Mouse (Mus musculus) embryonic fibroblast, embryonic 13.5 days (primary cell): ENCODE measurements around the gene Akr1cl. TPM values are rescaled to one million over a fixed set of nuclear protein-coding genes. Genes with fewer than 3 reads are reported as not detected.
"Not testable (repeated sequence)": the region's sequence is repeated elsewhere in the genome, so short reads cannot be mapped to it uniquely, and the experiment has no call there.

Experiments
- H3K27ac ChIP-seq: 2 replicates; pipeline ENCODE4 v1.5.1; 2012; ENCODE audit warnings: low read length, control low read depth, inconsistent platforms; ENCODE audit not compliant: insufficient read depth
- H3K4me1 ChIP-seq: 2 replicates; pipeline ENCODE4 v1.6.1; 2011; ENCODE audit warnings: low read length; ENCODE audit not compliant: control insufficient read depth, insufficient read depth
- H3K4me3 ChIP-seq: 2 replicates; pipeline ENCODE4 v1.5.1; 2011; ENCODE audit warnings: mild to moderate bottlenecking, control low read depth, low read length; ENCODE audit not compliant: insufficient read depth
- CTCF ChIP-seq: IDR thresholded peaks from 2 replicates; pipeline ENCODE4 v1.5.1; 2011; ENCODE audit warnings: mild to moderate bottlenecking, control low read depth, low read length, moderate library complexity, borderline replicate concordance; ENCODE audit not compliant: insufficient read depth
- POLR2A ChIP-seq: IDR thresholded peaks from 2 replicates; pipeline ENCODE4 v1.6.1; 2011; ENCODE audit warnings: low read depth, mild to moderate bottlenecking, control low read depth, low read length, moderate library complexity
- polyA plus RNA-seq: library from polyadenylated mRNA; stranded (reverse); fragments of >200 nt; gene quantifications from 2 replicates; pipeline ENCODE4 v1.2.4, GENCODE M21; 2011; ENCODE audit warnings: low read depth; ENCODE audit not compliant: missing spikeins, insufficient read length

Akr1cl gene
- not detected in 2 replicates for polyA plus RNA-seq

GRCm38 (mm10) chr1:65032641-65033040, at the start of gene Akr1cl:
TSS of gene Akr1cl (minus strand) at chr1:65032759.
- H3K4me1 ChIP-seq = no peaks in the 10 kb centered on the region
- no peak within 1 kb of the TSS for H3K27ac ChIP-seq
- no peak for TF ChIP-seq POLR2A
- no peak for TF ChIP-seq CTCF
- no peak within 1 kb of the TSS for H3K4me3 ChIP-seq

GRCm38 (mm10) chr1:65082188-65082587, 49.6 kb upstream of the Akr1cl start, which contains the start of gene Crygb:
TSS of gene Crygb (minus strand) at chr1:65082288.
- Histone ChIP-seq H3K27ac (no peak within 1 kb of the TSS), H3K4me3 (no peak within 1 kb of the TSS), H3K4me1 (no peaks in the 10 kb centered on the region)
- TF ChIP-seq CTCF = no peak

- no peak for TF ChIP-seq POLR2A
- no peak for TF ChIP-seq CTCF
- no peak overlapping the region for H3K4me3 ChIP-seq
- no peak overlapping the region for H3K27ac ChIP-seq
- no peaks in the 10 kb centered on the region for H3K4me1 ChIP-seq
These were observed 43.0 kb upstream of the Akr1cl start for GRCm38 (mm10) chr1:65075607-65076006.

GRCm38 (mm10) chr1:65073589-65073988, 41.0 kb upstream of the Akr1cl start, which contains the start of gene Crygc:
TSS of gene Crygc (minus strand) at chr1:65073689.
- TF ChIP-seq CTCF (no peak), POLR2A (no peak)
- no peak within 1 kb of the TSS for H3K27ac ChIP-seq
- H3K4me1 ChIP-seq = no peaks in the 10 kb centered on the region
- no peak within 1 kb of the TSS for H3K4me3 ChIP-seq

- Histone ChIP-seq H3K4me3 (no peak overlapping the region), H3K27ac (no peak overlapping the region), H3K4me1 (no peaks in the 10 kb centered on the region)
- TF ChIP-seq POLR2A = no peak
These were observed 35.3 kb upstream of the Akr1cl start for GRCm38 (mm10) chr1:65067842-65068241.

- TF ChIP-seq CTCF (no peak), POLR2A (no peak)
- Histone ChIP-seq H3K27ac (no peak overlapping the region), H3K4me1 (no peaks in the 10 kb centered on the region), H3K4me3 (no peak overlapping the region)
These were observed 31.6 kb upstream of the Akr1cl start for GRCm38 (mm10) chr1:65064201-65064600.

GRCm38 (mm10) chr1:65063352-65063751, 30.8 kb upstream of the Akr1cl start, which contains the start of gene Crygd:
TSS of gene Crygd (minus strand) at chr1:65063452.
- Histone ChIP-seq H3K27ac (no peak within 1 kb of the TSS), H3K4me3 (no peak within 1 kb of the TSS), H3K4me1 (no peaks in the 10 kb centered on the region)
- TF ChIP-seq POLR2A (no peak), CTCF (no peak)

GRCm38 (mm10) chr1:65052140-65052539, 19.6 kb upstream of the Akr1cl start:
- TF ChIP-seq POLR2A (no peak), CTCF (no peak)
- Histone ChIP-seq H3K4me1 (no peaks in the 10 kb centered on the region), H3K4me3 (no peak overlapping the region), H3K27ac (no peak overlapping the region)

GRCm38 (mm10) chr1:65051696-65052095, 19.1 kb upstream of the Akr1cl start:
- Histone ChIP-seq H3K4me1 (no peaks in the 10 kb centered on the region), H3K4me3 (no peak overlapping the region), H3K27ac (no peak overlapping the region)
- TF ChIP-seq POLR2A (no peak), CTCF (no peak)

- not testable (repeated sequence) for H3K4me1 ChIP-seq, H3K27ac ChIP-seq, H3K4me3 ChIP-seq
These were observed 18.4 kb upstream of the Akr1cl start, which contains the start of gene Cryge for GRCm38 (mm10) chr1:65050952-65051351. TSS of gene Cryge (minus strand) at chr1:65051149.

- Histone ChIP-seq H3K27ac (no peak overlapping the region), H3K4me1 (no peaks in the 10 kb centered on the region), H3K4me3 (no peak overlapping the region)
- TF ChIP-seq POLR2A (no peak), CTCF (no peak)
These were observed 16.2 kb upstream of the Akr1cl start for GRCm38 (mm10) chr1:65048781-65049180.
